Mouse (Mus musculus): ENCODE results near the gene Dennd2d.

Dennd2d gene

GRCm38 (mm10) chr3:106482281-106483081 is at the start of gene Dennd2d:
Gene Dennd2d, plus strand, starts transcription at chr3:106482405.
- peak; percentile 52 for DNase-seq

GRCm38 (mm10) chr3:106448571-106448970 is 33.6 kb upstream of the Dennd2d start:
- DNase-seq, result peak; percentile 8

DNA sequence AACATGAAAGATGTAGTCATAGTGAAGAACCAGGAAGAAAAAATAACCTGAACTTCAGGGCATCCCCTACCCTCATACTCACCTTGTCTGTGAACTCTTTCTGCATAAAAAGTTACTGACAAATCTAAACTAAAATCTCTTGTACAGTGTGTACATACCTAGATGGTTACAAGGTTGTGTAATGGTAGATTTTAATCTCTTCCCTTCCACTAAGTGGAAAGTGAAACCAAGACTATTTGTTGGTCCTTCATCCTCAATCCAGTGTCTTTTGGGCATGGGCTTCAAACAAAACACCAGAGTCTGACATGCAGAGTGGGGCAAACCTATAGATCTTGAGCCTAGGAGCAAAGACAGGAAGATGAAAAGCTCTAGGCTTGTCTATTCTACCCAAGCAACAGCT is 33.2 kb upstream of the Dennd2d start:
- no peak for DNase-seq

GRCm38 (mm10) chr3:106449567-106449966 is 32.6 kb upstream of the Dennd2d start:
- no peak for DNase-seq

- DNase-seq, result no peak
These were observed 29.6 kb upstream of the Dennd2d start for GRCm38 (mm10) chr3:106452616-106453015.

- no peak for DNase-seq
These were observed 24.8 kb upstream of the Dennd2d start for GRCm38 (mm10) chr3:106457298-106457869.

DNA sequence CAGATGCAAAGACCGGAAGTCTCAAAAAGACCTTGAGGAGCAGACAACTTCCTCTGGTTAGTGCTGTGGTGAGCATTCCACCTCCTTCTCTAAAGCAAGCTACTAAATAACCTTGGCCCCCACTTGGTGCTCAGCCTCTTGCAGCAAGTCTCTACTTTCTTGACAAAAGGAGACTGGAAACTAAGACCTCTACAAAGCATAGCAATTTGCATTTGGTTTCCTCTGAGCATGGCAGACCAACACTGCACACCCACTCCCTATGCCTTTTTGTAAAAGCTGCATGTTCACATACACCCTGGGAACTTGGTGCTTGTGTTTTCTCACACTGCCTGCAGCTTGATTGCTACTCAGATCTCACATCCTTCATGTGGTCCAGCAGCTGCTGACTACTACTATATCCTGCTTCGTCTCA is 20.1 kb upstream of the Dennd2d start:
- DNase-seq, result no peak

GRCm38 (mm10) chr3:106462493-106462892 is 19.7 kb upstream of the Dennd2d start:
- no peak for DNase-seq

- no peak for DNase-seq
These were observed 17.5 kb upstream of the Dennd2d start for GRCm38 (mm10) chr3:106464750-106465149.

GRCm38 (mm10) chr3:106474210-106474609 is 8.0 kb upstream of the Dennd2d start:
- no peak for DNase-seq

DNA sequence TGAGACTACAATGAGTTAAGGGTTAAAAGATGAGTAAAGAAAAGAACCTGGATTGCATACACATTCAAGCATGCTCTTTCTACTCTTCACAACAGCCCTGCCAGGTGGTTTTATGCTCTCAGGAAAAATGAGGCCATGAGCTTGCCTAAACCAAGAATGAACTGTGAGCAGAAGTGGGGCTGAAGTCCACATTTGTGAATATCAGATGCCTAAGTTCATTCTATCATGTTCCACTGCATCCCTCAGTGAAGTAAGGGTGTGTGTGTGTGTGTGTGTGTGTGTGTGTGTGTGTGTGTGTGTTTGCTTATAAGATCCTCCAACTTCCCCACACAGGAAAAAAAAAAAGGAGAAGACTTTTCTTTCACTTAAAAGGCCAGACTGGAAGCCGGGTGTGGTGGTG is 5.3 kb upstream of the Dennd2d start:
- DNase-seq, result no peak

DNA sequence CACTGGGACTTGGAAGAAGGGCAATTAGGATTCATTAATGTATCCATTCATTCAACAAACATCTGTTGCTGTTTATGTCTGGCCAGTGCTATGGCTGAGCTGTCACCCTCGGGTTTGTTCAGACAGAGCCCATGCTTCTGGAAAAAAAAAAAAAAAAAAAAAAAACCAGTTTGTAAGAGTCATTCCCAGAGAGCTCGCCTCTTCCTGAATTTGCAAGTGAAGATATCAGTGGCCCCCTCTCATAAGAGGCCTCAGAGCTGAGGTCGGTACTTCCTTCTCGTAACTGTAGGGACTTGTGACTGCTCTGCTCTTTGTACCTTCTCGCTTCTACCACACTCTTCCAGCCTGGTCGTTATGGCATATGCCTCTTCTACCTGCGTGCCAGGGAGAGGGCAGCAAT is 1.1 kb downstream of the Dennd2d start:
- DNase-seq, result no peak

DNA sequence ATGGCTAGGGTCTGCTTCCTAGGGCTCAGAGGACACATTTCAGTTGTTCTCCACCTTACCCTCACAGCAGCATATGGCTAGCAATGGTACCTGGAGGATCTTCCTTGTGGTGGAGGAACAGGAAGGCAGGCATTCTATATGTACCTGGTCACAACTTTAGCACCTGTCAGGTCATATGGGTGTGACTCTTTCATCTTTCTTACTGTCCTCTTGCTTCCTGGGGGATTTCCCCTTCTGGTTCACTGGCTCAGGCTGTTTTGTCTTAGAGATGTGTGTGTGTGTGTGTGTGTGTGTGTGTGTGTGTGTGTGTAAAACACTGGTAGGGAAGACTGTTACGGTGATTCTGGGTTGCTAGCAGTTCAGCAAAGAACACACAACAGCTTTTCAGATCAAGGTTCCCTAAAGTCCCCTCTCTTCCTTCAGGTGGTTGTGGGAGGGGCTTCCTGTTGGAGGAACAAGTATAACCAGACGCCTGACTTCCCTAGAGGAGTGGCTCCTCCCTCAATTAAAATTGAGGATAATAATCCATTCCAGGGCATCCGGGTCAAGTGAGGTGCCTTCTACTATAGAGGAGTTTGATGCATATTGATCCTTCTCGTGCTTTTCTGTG is 1.7 kb downstream of the Dennd2d start:
- no peak for DNase-seq

DNA sequence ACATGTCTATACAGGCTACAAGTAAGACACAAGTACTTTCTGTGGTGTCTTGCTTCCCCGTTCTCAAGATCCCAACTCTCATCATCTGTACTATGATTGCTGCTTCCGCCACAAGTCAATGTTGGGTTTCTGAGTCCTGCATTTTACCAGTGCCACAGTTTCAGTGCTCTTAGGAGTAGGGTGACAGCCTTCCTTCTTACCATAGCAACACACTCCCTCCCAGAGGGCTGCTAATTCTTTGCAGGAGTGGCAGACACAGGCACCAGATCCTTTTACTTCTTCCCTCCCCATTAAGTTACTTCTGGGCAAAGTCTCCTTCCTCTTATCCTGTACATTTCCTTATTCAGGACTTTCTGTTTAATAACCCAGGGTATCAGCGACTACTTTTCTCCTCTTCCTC is 2.7 kb downstream of the Dennd2d start:
- no peak for DNase-seq

- DNase-seq, result no peak
These were observed 3.6 kb downstream of the Dennd2d start for GRCm38 (mm10) chr3:106485810-106486209.

- no peak for DNase-seq
These were observed 5.3 kb downstream of the Dennd2d start for GRCm38 (mm10) chr3:106487551-106487950.

GRCm38 (mm10) chr3:106490239-106490638 is 8.0 kb downstream of the Dennd2d start:
- no peak for DNase-seq

GRCm38 (mm10) chr3:106492723-106493122 is 10.5 kb downstream of the Dennd2d start:
- DNase-seq, result no peak

GRCm38 (mm10) chr3:106493202-106493601 is 11.0 kb downstream of the Dennd2d start:
- no peak for DNase-seq

GRCm38 (mm10) chr3:106493882-106494281 is 11.7 kb downstream of the Dennd2d start:
- no peak for DNase-seq

GRCm38 (mm10) chr3:106494417-106494950 is 12.3 kb downstream of the Dennd2d start:
- no peak for DNase-seq

DNA sequence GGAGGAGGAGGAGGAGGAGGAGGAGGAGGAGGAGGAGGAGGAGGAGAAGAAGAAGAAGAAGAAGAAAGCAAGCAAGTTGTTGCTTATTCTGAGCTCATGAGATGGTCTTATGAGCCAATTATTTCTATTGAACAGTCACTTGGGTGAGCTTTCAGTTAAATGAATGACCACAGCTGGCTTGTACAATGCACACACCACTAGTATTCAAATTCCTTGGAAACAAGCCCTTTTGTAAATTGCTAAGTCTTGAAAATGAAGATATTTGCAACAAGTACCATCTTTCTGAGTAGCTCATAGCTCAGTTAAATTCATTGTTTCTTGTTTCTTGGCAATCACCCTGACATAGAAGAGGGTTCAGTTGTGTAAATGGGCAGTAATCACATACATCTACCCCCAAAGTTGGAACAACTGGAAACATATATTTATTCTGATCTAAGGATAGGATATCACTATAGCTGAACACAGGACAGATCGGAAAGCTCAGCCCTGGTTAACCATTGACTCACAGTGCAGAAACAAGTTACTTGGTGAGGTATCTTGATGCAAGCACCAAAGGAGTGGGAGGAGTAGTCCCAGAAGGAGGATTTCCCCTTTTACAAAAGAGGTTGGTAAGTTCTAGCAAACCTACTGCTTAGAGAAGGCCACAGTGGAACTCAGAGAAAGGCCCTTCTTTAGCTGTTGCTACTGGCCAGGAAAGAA is 13.3 kb downstream of the Dennd2d start:
- no peak for DNase-seq

GRCm38 (mm10) chr3:106496045-106496721 is 14.0 kb downstream of the Dennd2d start:
- DNase-seq, result no peak
